Mouse (Mus musculus) gastrocnemius, postnatal 4 days (tissue): ENCODE measurements around the gene Gm17521. TPM values are rescaled to one million over a fixed set of nuclear protein-coding genes. Genes with fewer than 3 reads are reported as not detected.
"Not testable (repeated sequence)": the region's sequence is repeated elsewhere in the genome, so short reads cannot be mapped to it uniquely, and the experiment has no call there.

Experiments used
- DNase-seq, 2 experiments: peaks; one replicate each; pipeline ENCODE4 v3.0.0; 2021 to 2022; ENCODE audit warnings: low spot score in 2 of 2, mixed read lengths in 2 of 2
- long read RNA-seq, 2 experiments: library from polyadenylated mRNA; stranded (forward); transcript quantifications; one replicate each; pipeline ENCODE4 v2.0.0; 2021
- total RNA-seq, 2 experiments: library from RNA; stranded (reverse); gene quantifications; 2 replicates each; pipeline ENCODE4 v1.2.3; 2021

The Gm17521 gene
- total RNA-seq = not detected
- long read RNA-seq, experiment 1 = 0 reads
- long read RNA-seq, experiment 2 = 0 reads

DNA sequence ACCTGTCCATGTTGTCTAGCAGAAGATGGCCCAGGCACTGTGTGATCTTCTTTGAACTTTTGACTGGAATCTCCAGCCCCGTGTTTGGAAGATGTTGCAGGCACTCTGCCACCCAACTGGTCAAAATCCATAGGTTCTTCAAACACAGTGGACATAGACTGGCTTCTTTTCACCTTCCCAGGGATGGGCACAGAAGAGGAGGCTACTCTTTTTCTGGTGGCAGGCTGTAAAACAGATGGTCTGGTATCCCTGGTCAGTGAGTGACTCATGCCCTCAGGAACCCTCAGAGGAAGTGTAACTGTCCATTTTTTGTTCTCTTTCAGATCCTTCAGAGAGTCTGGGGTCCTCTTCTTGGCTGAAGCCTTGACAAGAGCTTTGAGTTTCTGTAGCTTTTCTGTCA, at the start of gene Gm17521:
TSS of gene Gm17521 (minus strand) at position 101 of the 400 bp plus-strand sequence.
- DNase-seq = not testable (repeated sequence)

DNA sequence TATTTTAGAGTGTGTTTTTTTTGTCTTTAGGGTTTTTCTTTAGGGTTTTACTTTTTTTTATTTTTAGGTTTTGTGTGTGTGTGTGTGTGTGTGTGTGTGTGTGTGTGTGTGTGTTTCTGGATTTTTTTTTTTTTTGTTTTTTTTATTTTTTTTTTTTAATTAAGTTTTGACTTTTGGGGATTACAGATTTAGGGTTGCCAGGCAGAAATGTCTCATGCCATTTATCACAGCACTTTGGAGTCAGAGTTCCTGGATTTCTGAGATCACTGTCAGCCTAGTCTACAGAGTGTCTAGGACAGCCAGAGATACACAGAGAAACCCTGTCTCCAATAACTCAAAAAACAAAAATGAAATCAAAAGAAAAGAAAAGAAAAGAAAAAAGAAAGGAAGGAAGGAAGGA, 14.5 kb upstream of the Gm17521 start:
- no peak for DNase-seq

DNA sequence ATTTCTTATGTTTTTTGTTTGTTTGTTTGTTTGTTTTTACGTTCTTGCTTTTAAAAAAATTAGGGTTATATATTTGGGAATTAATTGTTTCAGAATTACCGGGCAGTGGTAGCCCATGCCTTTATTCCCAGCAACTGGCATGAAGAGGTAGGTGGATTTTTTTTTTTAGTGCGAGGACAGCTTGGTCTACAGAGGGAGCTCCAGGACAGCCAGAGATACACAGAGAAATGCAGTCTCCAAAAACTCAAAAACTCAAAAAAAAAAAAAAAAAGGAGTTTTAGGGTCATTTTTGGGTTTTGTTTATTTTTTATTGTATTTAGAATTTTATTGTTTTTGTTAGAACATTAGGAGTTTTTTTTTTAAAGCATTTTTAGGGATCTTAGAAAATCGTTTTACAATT, 14.0 kb upstream of the Gm17521 start:
- no peak for DNase-seq

Other genes starting within 250 kb of the Gm17521 start
- 1 to 10 TPM; 3.9 to 9.2 TPM for gene Cldn34c1, start 73.8 kb upstream of the Gm17521 start, total RNA-seq
- gene Srsx, start 192.8 kb upstream of the Gm17521 start, total RNA-seq = not detected
- gene Gm17577, start 217.2 kb upstream of the Gm17521 start, total RNA-seq = not detected